Mouse (Mus musculus) monocyte, adult 5-6 weeks (primary cell): Measurements from ENCODE around the gene Lrrc36. TPM values are rescaled to one million over a fixed set of nuclear protein-coding genes. Genes with fewer than 3 reads are reported as not detected.

Experiments used
- ATAC-seq: fragments of 153-309, 156-312 bp; replicated peaks from 2 replicates; pipeline ENCODE4 v1.8.0; 2017; ENCODE audit warnings: mild to moderate bottlenecking; ENCODE audit not compliant: low TSS enrichment, insufficient number of reproducible peaks, severe bottlenecking, poor library complexity, low FRiP score
- total RNA-seq: library from RNA; stranded (forward); fragments of 200-1000, 200-491, 200-594 nt; gene quantifications from 3 replicates; pipeline ENCODE4 v1.2.3, GENCODE M21; 2017

The Lrrc36 gene
- total RNA-seq: not detected in 3 replicates

DNA sequence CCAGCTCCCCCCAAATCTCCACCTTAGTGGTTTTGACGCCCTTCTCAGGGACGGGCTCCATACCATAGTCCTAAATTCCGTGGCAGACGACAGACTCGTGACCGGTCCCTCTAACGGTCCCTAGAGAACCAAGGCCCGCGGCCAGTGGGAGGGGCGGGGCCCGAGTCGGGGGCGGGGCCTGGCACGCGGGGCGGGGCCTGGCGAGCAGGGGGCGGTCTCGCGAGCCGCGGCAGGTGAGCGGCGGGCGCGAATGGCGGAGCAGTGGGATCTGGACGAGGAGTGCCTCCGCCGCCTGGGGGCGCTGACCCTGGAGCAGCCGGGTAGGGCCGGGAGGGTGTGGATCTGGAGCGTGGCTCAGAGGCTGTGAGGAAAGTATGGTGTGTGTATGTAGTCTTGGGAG is at the start of gene Lrrc36, which contains the start of gene Kctd19:
Lrrc36 (plus strand) TSS at position 181 of the 400 bp plus-strand sequence.
Kctd19 (minus strand) TSS at position 112 of the 400 bp plus-strand sequence.
- ATAC-seq: no peak

- ATAC-seq: no peak
Measured at GRCm38 (mm10) chr8:105367107-105367506, 46.3 kb upstream of the Lrrc36 start.

DNA sequence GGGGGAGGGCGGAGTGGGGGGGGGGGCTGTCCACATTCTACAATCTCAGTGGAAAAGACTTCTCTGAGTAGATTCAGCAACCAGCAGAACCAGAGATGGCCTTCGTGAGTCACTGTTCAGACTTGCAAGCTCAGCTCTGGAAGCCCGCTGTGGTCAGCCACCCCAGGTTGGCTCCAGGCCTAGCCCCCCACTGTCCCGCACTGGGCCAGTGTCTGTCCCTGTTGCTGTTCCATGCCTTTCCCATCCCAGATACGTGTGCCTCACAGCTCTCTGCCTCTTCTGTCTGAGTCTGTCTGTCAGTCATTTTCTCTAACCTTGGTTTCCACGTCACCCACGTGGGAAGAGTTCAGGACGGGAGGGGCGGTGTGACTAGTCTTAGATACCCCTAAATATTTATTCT is 40.9 kb upstream of the Lrrc36 start:
- ATAC-seq: no peak

GRCm38 (mm10) chr8:105373032-105373431 is 40.3 kb upstream of the Lrrc36 start, which contains the start of gene Plekhg4:
Gene Plekhg4, plus strand, starts transcription at chr8:105373274.
- no peak for ATAC-seq

DNA sequence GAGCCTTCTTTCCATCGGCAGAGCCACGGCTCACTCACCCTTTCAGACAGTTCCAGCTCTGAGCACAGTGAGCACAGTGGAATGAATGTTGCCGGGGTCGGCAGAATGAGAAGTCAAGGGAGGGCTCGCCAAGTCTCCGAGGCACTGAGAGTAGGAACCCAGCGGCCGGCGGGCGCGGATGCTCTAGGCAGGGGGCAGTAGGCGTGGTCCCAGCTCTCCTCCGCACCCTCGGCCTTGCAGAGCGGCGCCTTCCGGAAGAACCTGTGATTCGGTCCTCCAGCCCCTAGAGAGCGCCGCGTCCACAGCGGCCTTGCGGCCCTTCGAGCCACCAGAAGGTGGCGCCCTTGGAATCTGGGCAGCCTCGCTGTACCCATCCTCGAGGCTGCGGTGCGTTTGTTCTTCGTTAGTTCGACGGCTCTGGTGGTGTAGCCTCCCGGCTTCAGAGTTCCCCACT is 38.8 kb upstream of the Lrrc36 start:
- ATAC-seq: 0 out of 2 replicates have a peak, but pooled peaks have one; percentile 36

GRCm38 (mm10) chr8:105378673-105379072 is 34.7 kb upstream of the Lrrc36 start:
- no peak for ATAC-seq

- no peak for ATAC-seq
Measured at GRCm38 (mm10) chr8:105380308-105380707, 33.1 kb upstream of the Lrrc36 start.

DNA sequence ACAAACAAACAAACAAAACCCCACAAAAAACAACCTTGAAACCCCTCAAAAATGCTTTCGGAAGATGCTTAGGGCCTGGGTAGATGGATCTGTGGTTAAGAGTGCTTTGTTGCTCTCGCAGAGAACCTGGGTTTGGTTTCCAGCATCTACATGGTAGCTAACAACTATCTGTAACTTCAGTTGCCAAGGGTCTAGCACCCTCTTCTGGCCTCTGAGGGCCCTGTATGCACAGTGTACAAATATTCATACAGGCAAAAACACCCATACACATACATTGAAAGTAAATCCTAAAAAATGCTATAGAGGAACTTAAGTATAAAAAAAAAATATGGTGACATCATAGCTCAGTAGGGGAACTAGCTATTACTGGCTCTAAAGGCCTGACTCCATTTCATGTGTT is 29.3 kb upstream of the Lrrc36 start:
- no peak for ATAC-seq

DNA sequence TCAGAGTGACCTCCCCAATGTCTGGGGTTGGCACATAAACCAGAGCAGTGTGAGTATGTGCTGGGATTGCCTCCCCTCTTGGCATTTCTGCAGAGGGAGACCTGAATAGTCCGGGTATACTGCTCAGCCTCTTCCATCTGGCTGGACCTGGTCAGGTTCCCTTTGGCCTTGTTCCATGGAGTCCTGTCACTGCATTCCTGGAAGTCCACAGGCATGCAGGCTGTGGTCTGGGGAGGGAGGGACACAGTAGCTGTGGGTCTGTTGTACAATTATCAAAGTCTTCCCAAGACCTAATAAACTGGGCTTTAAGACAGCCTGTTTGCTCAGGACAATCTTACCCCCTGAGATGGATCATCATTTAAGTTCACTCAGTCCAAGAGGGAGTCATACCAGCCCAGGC is 26.2 kb upstream of the Lrrc36 start:
- no peak for ATAC-seq

DNA sequence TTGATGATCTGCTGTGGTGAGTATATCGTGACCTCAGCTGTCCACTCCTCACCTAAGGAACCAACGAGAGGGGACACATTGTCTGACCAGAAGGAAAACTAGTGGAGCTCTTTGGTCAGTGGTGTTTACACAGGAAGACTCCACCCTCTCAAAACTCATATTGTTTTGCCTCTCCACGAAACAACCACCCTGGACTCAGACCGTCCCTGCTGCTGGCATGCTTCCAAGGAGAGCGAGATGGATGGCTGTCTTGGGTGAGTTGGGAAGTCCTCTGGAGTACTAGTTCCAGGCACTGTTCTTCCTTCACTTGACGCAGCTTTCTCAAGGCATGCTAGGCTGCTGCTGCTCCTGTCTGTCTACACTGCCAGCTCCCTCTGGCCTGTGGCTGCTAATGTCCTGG is 24.3 kb upstream of the Lrrc36 start:
- no peak for ATAC-seq

DNA sequence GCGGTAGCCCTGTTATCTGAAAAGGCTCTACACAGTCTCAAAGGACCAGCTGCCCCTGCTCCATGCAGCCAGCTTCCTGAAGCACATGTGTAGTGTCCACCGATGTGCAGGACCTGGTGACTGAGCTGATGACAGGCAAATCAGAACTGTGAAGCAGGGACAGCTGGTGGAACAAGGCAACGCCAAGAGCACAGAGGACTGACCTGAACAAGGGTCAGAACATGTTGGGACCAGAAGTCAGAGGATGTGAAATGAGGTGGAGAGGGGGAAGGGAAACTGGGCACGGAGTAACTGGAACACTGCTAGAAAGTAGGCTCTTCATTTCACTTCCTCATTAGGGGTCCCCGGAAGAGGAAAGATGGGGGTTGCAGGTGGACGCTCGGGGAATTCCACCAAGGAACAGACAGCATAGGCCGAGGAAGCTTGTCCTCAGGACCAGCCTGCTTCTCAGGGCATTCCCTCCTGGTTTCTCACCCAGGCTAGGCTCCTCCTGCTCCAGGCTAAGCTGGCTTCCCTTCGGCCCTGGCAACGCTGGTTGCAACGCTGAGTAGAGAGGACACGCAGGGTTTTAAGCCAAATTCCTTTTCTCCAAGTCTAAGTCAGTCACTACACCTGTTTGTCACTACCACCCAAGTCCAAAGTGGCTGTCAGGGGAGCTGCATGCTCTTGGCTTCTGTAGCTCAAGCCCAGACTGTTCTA is 20.1 kb upstream of the Lrrc36 start:
- no peak for ATAC-seq

- no peak for ATAC-seq
Measured at GRCm38 (mm10) chr8:105393915-105394314, 19.5 kb upstream of the Lrrc36 start.

DNA sequence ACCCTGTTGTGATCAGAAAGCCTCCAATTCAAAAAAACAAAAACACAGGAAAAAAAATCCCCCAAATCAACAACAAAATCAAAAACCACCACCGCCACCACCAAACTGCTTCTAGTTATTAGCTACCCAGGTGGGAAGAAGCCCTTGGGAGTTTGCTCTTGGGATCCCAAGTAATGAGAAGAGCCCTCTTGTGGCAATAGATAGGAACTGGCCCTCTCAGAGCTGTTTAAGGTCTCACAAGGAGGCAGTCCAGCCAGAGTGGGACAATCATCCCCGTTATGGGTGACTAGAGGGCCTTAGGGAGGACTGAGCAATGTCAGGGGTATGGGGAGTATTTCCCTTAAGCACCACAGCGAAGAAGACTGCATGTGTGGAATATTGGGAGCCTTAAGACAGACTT is 15.6 kb upstream of the Lrrc36 start:
- 0 out of 2 replicates have a peak, but pooled peaks have one; percentile 46 for ATAC-seq

- ATAC-seq: no peak
Measured at GRCm38 (mm10) chr8:105400016-105400415, 13.4 kb upstream of the Lrrc36 start.

GRCm38 (mm10) chr8:105403467-105403866 is 9.9 kb upstream of the Lrrc36 start:
- ATAC-seq: no peak

DNA sequence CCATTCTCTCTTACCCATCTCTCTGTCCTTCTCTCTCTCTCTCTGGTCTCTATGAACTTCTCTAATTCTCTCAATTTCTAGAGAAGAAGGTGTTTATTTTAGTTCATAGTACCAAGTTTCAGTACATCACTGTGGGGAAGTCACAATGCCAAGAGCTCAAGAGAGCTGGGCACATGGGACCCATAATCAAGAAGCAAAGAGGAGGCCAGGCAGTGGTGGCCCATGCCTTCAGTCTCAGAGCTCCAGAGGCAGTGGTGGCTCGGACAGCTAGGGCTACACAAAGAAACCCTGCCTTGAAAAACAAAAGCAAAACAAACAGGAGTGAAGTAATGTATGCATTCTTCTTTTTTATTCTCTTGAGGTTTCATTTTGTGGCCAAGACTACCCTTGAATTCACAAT is 8.9 kb upstream of the Lrrc36 start:
- no peak for ATAC-seq

- no peak for ATAC-seq
Measured at GRCm38 (mm10) chr8:105406416-105406815, 7.0 kb upstream of the Lrrc36 start.

GRCm38 (mm10) chr8:105408331-105408730 is 5.0 kb upstream of the Lrrc36 start:
- ATAC-seq: no peak

DNA sequence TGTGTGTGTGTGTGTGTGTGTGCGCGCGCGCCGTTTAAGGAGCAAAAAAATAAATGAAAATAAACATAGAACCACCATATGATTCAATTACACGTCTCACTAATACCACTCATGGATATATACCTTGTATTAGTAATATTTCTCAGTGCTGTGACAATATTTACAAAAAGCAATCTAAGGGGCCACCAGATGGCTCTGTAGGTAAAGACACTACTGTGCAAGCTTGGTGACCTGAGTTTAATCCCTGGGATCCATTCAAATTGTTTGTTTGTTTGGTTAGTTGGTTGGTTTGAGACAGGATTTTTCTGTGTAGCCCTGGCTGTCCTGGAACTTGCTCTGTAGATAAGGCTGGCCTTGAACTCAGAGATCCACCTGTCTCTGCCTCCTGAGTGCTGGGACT is 3.4 kb upstream of the Lrrc36 start:
- no peak for ATAC-seq

GRCm38 (mm10) chr8:105418992-105419391 is 5.6 kb downstream of the Lrrc36 start:
- no peak for ATAC-seq

- ATAC-seq: no peak
Measured at GRCm38 (mm10) chr8:105419800-105420199, 6.4 kb downstream of the Lrrc36 start.
